Mouse (Mus musculus) cerebral cortex, adult 2 months (tissue): Measurements from ENCODE around the gene Ranbp3.

Experiments
- WGBS: fragments of 180-500 bp; shearing (Covaris S2); methylation state at CpG from one replicate; pipeline ENCODE4 v1.1.7; 2018; 5-methylcytosine and 5-hydroxymethylcytosine counted together

Ranbp3 gene

DNA sequence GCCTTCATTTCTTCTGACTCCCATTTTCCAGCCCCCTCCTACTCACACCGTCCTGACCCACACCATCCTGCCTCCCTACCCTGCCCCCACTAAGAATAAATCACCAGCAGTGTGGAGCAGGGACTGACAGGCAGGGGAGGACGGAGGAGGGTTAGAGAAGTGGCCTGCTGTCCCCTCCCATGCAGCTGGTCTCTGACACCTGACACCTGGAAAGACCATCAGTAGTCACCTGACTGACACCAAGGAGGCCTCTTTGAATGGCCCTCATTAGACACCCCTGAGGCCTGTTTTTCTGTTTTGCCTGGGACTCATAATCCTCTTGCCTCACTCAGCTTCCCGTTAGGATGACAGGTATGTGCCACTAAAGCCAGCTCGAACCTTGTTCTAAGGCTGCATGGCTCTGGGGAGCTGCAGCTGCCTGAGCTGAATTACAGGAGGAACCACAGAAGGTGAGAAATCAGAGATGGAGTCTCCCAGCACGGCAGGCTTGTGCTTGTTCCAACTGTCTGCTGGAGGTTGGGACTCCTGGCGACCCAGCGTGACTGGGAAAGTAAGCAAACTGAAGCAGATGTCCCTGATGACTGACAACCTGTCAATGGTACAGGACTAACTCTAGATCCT lies 54.0 kb downstream of the Ranbp3 start:
- WGBS: 48% methylated on average over 7 of the region's 7 CpGs

DNA sequence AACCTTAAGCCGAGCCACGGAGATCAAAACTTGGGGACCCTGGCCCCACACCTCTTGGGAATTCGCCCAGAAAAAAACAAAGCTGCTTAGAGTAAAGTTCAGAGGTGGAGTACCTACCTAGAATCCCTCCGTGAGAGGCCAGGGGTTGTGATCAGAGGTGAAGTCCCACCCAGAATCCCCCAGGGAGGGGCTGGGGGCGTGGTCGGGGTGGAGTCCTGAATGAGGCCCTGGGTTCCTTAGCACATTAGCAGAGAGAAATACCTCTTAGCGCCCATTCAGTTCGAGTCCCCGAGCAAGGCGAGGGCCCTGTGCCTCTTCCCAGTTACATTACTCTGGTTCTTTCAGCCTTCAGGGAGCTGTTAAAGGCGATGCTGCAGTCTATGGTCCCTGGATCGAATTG lies 54.6 kb downstream of the Ranbp3 start:
- WGBS: 34% methylated on average over 12 of the region's 12 CpGs

DNA sequence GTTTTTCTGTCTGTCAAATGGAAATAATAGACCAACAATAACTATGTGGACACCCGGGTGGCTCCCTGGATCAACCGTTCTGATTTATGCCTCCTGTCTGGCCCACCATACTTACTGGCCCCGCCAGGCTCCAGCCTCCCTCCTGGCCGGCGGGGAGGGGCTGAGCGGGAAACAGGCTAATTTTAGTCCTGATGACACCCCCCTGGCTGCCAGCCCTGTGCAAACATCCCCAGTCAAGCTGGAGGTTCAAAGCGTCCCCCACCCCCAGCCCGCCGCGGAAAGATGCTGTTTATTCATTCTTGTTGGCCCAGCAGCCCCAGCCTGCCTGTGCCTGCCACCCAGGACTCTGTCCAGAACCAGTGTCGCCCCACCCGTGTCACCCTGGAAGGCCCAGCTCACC lies 55.0 kb downstream of the Ranbp3 start:
- WGBS: 17% methylated on average over 12 of the region's 12 CpGs

DNA sequence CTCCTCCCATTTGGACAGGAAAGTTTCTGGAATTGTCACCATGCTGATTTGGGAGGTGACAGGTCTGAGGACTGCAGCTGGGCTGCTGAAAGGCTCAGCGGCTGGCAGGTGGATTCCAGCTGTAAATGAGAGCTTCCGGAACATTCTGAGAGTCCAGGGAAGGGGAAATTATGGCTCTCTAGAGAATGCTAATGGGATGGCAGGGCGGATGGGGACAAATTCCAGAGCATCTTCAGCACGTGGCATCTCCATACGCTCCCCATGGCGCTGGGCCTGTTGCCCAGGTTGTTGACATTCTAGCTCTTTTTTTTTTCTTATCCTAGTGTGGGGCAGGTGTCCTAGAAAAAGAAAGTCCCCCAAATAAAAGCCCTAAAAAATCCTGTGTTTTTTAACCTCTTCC lies 56.1 kb downstream of the Ranbp3 start:
- WGBS: 37% methylated on average over 6 of the region's 6 CpGs

DNA sequence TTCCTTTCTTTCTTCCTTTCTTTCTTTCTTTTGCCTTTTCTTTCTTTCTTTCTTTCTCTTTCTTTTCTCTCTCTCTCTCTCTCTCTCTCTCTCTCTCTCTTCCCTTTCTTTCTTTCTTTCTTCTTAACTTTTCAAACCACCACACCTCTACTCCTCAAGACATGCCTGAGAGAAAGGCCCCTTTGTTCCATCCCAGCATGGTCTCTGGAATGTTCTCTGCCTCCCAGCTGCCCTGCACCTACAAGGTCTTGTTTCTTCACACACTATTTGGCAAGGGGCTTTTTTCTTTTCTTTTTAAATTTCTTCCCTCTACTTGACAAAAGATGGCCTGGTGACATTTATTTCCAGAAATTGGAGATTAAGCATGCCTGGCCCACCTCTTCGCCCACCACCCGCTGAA lies 56.6 kb downstream of the Ranbp3 start:
- 27% methylated on average over 2 of the region's 2 CpGs for WGBS

DNA sequence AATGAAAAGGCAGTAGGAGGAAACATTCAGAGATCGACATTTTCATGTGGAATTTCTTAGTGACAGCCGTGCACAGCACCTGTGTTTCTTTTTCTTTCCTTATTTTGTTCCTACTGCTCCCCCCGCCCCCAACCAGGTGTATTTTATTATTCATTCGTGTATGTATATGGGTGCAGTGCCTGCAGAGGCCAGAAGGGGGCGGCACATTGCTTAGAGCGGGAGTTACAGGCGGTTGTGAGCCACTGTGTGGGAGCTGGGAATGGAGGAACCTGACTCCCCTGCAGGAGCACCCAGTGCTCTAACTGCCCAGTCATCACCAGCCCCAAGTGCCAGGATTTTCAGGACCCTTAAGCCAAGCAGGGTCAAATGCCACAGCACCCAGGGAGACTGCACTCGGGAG lies 63.4 kb downstream of the Ranbp3 start:
- 44% methylated on average over 8 of the region's 8 CpGs for WGBS

DNA sequence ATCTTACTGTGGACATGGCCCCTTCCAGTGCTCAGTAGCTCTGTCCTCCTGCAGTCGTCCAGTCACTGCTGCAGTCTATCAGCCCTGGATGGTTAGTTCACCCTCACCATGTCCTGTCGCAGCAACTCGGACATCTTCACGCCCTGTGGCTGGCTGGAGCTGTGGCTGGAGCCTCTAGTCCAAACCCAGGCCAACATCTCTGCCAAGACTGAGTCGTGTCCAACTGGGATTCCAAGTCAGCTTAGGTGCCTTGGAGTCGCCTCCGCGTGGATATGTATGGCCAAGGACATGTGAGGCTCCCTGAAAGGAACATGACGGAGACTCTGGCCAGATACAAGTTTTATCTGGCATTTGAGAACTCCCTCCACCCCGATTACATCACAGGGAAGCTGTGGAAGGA lies 65.1 kb downstream of the Ranbp3 start:
- WGBS: 84% methylated on average over 10 of the region's 10 CpGs

DNA sequence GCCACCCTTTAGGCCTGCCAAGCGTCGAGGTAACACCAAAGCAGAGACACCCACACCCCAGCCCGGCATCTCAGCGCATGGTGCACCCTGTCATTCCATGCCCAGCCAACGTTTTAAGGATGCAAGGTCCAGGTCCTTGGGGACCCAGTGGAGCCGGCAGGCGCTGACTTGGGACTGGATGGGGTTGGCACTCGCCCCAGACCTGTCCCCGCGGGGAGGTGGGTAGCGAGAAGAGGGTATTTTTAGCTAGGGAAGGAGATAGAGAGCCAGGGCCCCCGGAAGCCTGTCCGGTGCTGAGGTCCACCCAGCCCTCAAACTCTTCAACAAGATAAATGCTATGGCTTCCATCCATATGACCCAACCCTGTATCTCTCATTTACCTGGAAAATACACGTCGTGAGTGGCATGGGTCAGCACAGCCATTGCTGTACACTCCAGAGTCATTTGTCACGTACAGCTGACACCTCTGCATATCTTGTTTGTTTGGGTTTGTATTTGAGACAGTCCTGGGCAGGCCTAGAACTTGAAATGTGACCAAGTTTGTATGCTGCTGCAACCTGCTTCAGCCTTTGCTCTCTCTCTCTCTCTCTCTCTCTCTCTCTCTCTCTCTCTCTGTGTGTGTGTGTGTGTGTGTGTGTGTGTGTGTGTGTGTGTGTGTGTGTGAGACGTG lies 67.2 kb downstream of the Ranbp3 start:
- 84% methylated on average over 17 of the region's 17 CpGs for WGBS

DNA sequence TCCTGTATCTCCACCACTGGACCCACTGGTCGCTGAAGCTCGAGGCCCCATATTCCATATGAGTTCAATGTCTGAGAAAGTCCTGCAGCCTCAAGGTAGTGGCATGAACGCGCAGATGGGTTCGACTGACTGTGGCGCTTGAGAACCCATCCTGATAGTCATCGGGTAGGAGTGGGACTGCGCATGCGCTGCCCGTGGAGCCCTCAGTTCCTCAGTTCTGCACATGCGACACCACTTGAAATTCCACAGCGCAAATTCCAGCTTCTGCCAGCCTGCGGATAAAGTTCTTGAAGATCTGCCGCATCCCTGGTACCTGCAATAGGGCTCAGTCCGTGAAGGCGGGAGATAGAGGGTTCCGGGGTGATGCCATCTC lies 67.7 kb downstream of the Ranbp3 start:
- 86% methylated on average over 17 of the region's 17 CpGs for WGBS

DNA sequence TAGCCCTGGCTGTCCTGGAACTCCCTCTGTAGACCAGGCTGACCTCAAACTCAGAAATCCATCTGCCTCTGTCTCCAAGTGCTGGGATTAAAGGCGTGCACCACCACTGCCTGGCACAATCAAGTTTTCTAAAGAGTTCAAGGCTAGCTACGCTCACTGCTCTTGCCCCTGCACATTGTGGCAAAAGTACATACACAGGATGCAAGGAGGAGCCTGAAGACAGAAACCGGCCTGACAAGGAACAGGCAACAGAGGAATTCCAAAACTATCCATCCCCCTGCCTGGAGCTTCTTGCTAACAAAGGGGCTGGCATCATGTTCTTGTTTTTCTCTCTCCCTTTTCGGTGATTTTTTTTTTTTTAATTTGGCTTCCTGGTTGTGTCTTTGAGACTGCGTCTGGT lies 71.1 kb downstream of the Ranbp3 start:
- 59% methylated on average over 5 of the region's 5 CpGs for WGBS

DNA sequence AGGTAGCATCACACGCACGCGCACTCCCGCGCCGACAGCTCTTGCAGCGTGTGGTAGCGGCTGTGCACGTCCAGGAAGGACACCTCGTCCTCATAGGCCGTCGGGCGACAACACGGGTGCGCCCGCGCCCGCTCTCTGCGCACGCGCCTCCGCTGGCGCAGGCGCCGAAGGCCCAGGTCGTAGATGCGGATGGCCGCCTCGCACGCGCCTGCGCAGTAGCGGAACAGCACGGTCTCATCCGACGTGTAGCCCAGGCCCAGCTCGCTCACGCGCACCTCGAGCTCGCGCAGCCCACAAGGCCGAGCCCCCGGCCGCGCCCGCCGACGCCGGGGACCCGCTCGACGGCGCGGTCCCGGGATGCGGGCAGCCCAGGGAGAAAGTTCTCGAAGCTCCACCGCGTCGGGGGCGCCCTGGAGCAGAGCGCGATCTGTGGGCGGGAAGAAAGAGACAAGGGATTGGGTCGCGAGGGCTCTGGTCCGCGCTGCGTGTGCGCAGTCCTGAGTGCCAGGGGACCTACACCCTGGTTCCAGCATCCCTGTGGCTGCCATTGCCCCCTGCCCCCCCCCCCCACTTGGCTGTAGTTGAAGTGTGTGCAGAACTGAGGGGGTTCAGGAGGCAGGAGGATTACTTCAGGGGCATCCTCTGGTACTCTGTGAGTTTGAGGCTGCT lies 78.4 kb downstream of the Ranbp3 start:
- WGBS: 26% methylated on average over 71 of the region's 71 CpGs

DNA sequence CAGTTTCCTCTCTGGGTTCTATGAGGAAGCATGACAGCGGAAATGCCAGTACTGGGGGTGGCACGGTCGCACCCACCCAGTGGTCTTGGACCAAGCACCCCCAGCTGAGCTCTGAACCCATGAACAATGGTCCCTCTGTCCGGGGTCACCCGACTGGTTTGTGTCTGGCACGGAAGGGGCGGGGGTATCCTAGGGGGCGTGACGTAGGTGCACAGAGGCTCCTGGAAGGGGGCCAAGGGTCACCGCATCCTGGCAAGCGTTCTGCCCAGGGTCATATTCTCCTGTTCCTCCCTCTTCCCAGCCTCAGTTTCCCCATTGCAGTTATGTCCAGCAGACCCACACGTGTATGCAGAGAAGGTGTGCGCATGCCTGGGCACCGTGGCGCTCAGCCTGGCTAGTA lies 80.4 kb downstream of the Ranbp3 start:
- WGBS: 18% methylated on average over 15 of the region's 15 CpGs

DNA sequence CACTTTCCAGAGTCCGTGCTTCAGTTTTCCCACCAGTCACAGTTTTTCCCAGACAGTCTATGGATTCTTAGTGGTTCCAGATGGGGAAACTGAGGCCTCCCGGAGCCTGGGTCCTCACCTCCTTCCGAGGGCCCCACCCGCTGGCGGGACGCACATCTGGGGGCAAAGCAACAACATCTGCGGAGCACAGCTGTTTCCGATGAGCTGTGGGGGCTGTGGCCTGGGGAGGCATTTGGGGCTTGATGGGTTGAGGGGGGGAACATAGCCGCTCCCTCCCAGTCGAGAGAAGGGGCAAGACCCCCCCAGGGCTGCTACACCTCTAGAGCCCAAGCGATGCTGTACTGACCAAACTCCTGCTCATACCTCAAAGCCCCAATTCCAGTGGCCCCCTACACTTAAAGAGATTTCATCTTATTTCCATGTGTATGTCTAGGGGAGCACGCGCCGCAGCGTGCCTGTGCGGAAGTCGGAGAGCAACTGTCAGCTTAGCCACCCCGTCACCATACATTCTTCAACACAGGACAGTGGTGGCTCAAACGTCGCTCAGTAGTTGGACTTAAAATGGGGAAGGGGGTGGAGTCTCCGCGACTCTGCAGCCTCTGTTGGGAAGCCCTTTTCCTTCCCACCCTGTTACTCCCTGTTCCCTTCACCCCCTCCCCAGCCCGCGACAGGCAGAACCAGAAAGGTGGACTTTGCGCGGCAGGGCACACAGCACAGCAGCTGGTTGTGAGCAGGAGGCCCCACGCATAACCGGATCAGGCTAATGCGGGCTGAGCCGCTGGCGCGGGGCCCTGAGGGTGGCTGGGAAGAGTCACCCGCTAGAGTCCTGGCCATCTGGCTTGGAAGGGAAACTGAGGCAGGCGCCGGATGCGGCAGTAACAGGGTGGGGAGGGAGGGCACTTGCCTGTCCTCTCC lies 81.4 kb downstream of the Ranbp3 start:
- WGBS: 16% methylated on average over 36 of the region's 36 CpGs

DNA sequence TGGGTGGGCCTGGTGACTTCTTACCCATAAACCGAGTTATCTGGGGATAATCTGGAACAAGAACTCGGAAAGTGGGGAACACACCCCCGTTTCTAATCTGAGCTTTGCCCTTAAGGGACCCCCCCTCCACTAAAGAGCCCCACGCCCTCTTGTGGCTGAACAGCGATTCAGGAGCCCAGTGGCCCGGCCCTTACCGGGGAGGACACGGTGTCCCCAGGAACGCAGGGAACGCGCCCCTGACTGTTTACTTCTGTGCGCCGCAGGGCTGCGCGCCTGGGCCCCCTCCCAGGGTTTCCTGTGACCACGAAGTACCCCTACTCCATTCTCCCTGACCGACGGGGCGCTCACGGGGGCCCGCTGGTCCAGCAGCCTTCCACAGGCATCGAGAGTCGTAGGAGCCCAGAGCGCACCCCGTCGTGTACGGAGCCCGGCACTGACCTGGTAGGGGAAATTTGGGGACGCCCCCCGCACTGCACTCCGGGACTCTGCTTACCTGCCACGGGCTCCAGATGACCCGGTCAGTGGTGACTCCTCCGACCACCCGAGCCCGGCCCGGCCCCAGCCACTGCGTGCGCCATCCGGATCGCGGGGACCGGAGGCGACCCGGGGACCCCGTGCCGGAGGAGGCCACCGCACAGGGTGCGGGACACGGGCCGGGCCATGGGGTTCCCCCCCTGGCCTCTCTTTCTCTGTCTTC lies 83.8 kb downstream of the Ranbp3 start:
- 1% methylated on average over 51 of the region's 51 CpGs for WGBS

DNA sequence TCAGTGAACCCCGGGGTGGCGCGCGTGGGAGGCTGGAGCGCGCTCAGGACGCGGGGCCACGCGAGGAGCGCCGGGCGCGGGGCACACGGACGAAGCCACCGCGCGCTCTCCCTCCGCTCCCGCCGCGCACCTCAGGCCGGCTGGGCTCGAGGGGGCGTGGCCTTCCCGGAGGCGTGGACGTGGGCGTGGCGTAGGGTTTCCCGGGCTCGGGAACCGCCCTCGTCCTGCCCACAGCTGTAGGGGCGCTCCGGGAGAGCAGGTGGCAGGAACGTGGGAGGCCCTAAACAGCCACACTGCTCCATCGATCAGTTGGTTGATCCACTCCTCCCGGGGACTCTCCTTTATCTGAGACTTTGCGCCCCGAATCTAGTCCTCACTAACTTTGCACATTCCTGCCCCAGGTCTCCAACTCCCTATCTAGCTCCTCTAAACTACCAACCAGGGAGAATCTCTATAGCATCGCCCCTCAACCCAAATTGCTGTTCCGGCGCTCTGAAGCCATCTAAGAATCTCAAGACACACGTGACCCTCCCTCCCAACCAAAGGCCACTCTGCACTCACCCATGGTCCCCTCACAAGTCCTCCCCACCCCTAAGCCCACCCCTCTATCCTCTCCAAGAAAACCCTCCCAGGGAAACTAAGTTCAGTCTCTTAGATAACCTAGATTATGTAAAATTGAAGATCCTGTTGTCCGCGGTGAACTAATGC lies 84.5 kb downstream of the Ranbp3 start, which contains the start of gene Nrtn:
Nrtn (minus strand) TSS at position 115 of the 708 bp plus-strand sequence.
- WGBS: under 1% methylated on average over 48 of the region's 48 CpGs

DNA sequence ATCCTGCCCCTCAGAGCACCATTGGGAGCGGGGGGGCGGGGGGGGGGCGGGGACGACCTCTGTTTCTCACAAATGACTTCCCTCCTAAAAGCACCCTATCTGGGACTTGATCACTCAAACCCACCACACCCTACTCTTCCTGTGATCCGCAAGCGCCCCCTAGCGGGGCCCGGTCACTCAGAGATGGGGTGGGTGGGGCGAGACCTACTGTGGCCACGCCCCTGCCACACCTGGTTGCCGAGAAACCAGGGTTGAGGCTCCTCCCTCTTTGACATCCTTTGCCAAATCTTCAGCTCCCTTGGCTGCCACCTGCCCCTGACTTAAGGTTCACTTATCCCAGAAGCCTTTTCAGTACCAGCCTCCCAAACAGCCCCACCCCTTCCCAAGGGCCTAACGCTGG lies 85.0 kb downstream of the Ranbp3 start:
- WGBS: 7% methylated on average over 12 of the region's 12 CpGs

DNA sequence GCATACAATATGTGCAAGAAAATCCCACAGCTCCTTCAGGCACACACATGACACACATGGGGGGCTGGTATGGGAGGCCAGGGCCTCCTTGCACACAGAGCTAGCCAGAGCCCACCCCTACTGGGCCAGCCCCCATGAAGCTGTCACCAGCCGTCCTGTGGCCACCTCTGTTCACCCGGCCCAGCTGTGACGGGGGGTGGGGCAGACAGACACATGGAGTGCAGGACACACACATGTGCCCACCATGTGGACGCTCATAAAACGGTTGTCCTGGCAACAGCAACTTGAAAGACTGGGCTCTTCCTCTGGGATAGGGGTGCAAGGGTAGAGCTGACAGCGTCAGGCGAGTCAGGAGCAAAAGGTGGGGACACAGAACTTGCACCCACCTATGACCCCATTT lies 86.2 kb downstream of the Ranbp3 start:
- 60% methylated on average over 7 of the region's 7 CpGs for WGBS

DNA sequence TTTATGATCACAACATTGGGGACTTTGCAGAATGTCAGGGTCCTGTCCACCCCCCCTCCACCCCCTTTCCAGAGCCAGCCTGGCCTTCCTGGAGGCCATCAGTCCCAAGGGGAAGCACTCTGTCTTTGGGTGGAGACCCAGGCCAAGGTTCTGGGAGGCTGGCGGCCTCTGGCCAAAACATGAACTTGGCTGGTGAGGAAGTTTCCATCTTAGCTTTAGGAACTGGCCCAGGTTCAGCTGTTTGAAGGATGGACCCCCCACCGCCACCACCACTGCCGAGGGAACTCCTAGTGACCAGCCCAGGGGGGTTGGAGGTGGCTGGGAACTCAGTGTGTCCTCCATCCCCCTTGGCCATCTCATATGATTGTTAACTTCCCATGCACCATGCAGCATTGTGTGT lies 88.0 kb downstream of the Ranbp3 start:
- WGBS: 57% methylated on average over 3 of the region's 3 CpGs
